Mouse (Mus musculus): ENCODE measurements around the gene Trim15. TPM values are rescaled to one million over a fixed set of nuclear protein-coding genes. Genes with fewer than 3 reads are reported as not detected.

Gene Trim15
- total RNA-seq, 1 experiment: not detected

DNA sequence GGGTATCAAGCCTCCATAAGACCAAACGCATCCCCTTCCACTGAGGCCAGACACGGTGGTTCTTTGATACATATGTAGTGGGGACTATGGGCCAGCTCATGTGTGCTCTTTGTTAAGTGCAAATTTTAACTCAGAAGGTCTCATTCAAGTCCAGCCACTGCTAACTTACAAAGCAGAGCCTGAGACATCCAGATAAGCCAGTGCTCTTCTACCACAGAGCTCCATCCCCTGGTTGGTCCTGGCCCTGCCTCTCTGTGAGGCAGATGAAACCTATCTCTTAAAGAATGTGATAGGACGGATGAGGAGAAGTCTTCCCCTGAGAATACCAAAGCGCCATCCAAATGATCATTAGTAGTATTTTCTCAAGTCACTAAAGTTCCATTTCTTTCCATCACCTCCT lies 32.4 kb upstream of the Trim15 start:
- in situ Hi-C loops (cut with MboI; ENCODE audit: low sequenced_read_pairs in 2 of 2, unreplicated experiment in 2 of 2): loop anchor here in 1 of 2 experiments (10.0 kb wide), 1 partner anchor 305 kb away; the partner anchor contains the start of gene Olfr94
- H3K4me3 ChIP-seq (ENCODE audit: insufficient read depth in 1 of 2, low read depth in 1 of 2, low read length in 2 of 2, poor library complexity in 1 of 2, severe bottlenecking in 1 of 2): no peak overlapping the region
- TF ChIP-seq MAFK (IDR thresholded peaks at IDR 0.05; ENCODE audit: insufficient read depth, low read depth, low read length) (no peak), CHD2 (IDR thresholded peaks at IDR 0.05; ENCODE audit: low read depth, low read length) (no peak), HCFC1 (IDR thresholded peaks at IDR 0.05; ENCODE audit: borderline replicate concordance, insufficient read depth, low read length) (no peak), ZC3H11A (IDR thresholded peaks at IDR 0.05; ENCODE audit: borderline replicate concordance, low read depth, low read length) (no peak)
- peaks cover 3 to 4% of the 10 kb centered on the region in 2 experiments; a peak in 2 of 4 replicates for H3K4me1 ChIP-seq (ENCODE audit: control insufficient read depth in 2 of 2, insufficient read depth in 2 of 2, low read length in 2 of 2, poor library complexity in 1 of 2)
- H3K36me3 ChIP-seq (ENCODE audit: control insufficient read depth, insufficient read depth, low read length, poor library complexity, severe bottlenecking): no peaks in the 10 kb centered on the region
- H3K9ac ChIP-seq (ENCODE audit: insufficient read depth, low read depth, low read length, poor library complexity, severe bottlenecking): no peak overlapping the region
- H3K9me3 ChIP-seq (ENCODE audit: control insufficient read depth, insufficient read depth, low read depth, low read length): no peaks in the 10 kb centered on the region
- H3K27ac ChIP-seq (ENCODE audit: insufficient read depth, low read depth, low read length, poor library complexity, severe bottlenecking): no peak overlapping the region
- DNase-seq (ENCODE audit: low read depth, low spot score): no peak

DNA sequence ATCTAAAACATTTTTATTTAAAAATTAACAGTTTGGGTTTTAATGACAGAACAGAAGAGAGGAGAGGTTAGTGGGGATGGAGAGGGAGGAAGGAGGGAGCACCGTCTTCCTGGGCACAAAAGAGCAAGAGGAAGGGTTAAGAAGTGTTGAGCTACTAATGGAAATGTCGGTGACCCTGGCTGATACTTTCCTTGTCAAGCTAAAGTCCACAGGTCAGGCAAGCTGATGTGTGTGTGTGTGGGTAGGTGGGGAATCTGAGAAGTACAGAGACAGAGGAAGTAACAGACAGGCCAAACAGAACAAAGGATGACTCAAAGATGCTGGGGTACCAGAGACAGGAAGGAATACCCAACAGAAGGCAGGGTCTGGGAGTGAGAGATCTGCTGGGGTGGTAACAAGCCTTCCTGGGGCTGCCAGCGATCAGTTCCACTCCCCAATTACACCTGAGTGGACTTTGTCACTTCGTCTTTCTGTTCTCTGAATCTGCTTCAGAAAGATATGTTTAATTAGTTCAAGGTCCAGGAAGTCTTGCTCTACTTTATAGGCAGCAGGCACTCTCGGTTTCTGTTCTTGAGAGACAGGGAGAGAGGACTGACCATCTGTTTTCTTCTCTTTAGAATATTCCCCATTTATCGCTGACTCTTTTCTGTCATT lies 30.7 kb upstream of the Trim15 start, which contains the start of gene Trim31:
Gene Trim31 (plus strand): TSS at position 567 of the 654 bp plus-strand sequence.
- Histone ChIP-seq H3K27ac (ENCODE audit: insufficient read depth, low read depth, low read length, poor library complexity, severe bottlenecking) (no peak within 1 kb of the TSS), H3K9me3 (ENCODE audit: control insufficient read depth, insufficient read depth, low read depth, low read length) (no peaks in the 10 kb centered on the region), H3K4me3 (ENCODE audit: insufficient read depth in 1 of 2, low read depth in 1 of 2, low read length in 2 of 2, poor library complexity in 1 of 2, severe bottlenecking in 1 of 2) (no peak within 1 kb of the TSS), H3K9ac (ENCODE audit: insufficient read depth, low read depth, low read length, poor library complexity, severe bottlenecking) (no peak within 1 kb of the TSS), H3K36me3 (ENCODE audit: control insufficient read depth, insufficient read depth, low read length, poor library complexity, severe bottlenecking) (no peaks in the 10 kb centered on the region), H3K4me1 (ENCODE audit: control insufficient read depth in 2 of 2, insufficient read depth in 2 of 2, low read length in 2 of 2, poor library complexity in 1 of 2) (no peaks in the 10 kb centered on the region)
- in situ Hi-C loops (cut with MboI; ENCODE audit: low sequenced_read_pairs in 2 of 2, unreplicated experiment in 2 of 2): loop anchor here in 1 of 2 experiments (10.0 kb wide), 1 partner anchor 307 kb away; the partner anchor contains the start of gene Olfr94
- no peak for TF ChIP-seq ZNF384 (IDR thresholded peaks at IDR 0.05; ENCODE audit: low read depth, low read length)
- no peak for TF ChIP-seq MAFK (IDR thresholded peaks at IDR 0.05; ENCODE audit: insufficient read depth, low read depth, low read length)
- TF ChIP-seq ZC3H11A (IDR thresholded peaks at IDR 0.05; ENCODE audit: borderline replicate concordance, low read depth, low read length): no peak
- no peak for TF ChIP-seq CHD2 (IDR thresholded peaks at IDR 0.05; ENCODE audit: low read depth, low read length)
- TF ChIP-seq HCFC1 (IDR thresholded peaks at IDR 0.05; ENCODE audit: borderline replicate concordance, insufficient read depth, low read length): no peak
- DNase-seq (ENCODE audit: low read depth, low spot score): no peak

DNA sequence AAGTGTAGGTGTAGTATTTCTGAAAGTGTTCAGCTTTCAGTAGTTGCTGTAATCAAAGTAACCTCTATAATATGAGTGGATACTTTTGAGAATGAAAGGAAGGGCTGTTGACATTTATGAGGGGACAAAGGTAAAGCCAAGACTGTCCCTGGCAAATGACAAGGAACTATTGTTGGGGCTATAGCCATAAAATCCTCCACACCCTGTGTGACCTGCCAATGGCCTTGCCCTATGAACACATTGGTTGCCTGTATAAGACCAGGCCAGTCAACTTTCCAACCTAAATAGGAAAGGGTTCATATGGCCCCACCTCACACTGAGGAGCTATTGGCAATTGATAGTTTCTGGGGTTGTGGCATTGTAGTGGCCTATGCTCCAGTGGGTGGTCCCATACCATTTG lies 30.1 kb upstream of the Trim15 start:
- no peak overlapping the region for H3K4me3 ChIP-seq (ENCODE audit: insufficient read depth in 1 of 2, low read depth in 1 of 2, low read length in 2 of 2, poor library complexity in 1 of 2, severe bottlenecking in 1 of 2)
- TF ChIP-seq MAFK (IDR thresholded peaks at IDR 0.05; ENCODE audit: insufficient read depth, low read depth, low read length) (no peak), ZC3H11A (IDR thresholded peaks at IDR 0.05; ENCODE audit: borderline replicate concordance, low read depth, low read length) (no peak)
- H3K36me3 ChIP-seq (ENCODE audit: control insufficient read depth, insufficient read depth, low read length, poor library complexity, severe bottlenecking): no peaks in the 10 kb centered on the region
- in situ Hi-C loops (cut with MboI; ENCODE audit: low sequenced_read_pairs in 2 of 2, unreplicated experiment in 2 of 2): loop anchor here in 1 of 2 experiments (10.0 kb wide), 1 partner anchor 308 kb away; the partner anchor contains the start of gene Olfr94
- H3K9ac ChIP-seq (ENCODE audit: insufficient read depth, low read depth, low read length, poor library complexity, severe bottlenecking): no peak overlapping the region
- H3K27ac ChIP-seq (ENCODE audit: insufficient read depth, low read depth, low read length, poor library complexity, severe bottlenecking): no peak overlapping the region
- no peaks in the 10 kb centered on the region for H3K4me1 ChIP-seq (ENCODE audit: control insufficient read depth in 2 of 2, insufficient read depth in 2 of 2, low read length in 2 of 2, poor library complexity in 1 of 2)
- H3K9me3 ChIP-seq (ENCODE audit: control insufficient read depth, insufficient read depth, low read depth, low read length): no peaks in the 10 kb centered on the region
- DNase-seq (ENCODE audit: low read depth, low spot score): no peak

DNA sequence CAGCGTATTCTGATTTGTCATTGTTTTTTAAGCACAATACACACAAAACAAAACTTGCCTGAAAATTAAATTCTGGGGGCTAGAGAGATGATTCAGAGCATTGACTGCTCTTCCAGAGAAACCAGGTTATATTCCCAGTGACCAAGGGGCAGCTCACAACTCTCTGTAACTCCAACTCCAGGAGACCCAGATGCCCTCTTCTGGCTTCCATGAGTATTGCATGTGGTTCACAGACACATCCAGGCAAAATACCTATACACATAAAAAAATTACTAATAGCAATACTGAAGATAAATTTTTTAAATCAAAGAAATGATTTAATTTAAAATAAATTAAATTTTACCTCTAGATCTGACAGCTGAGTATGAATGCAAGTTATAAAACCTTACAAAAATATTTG lies 29.6 kb upstream of the Trim15 start:
- DNase-seq (ENCODE audit: low read depth, low spot score): no peak
- no peak overlapping the region for H3K9ac ChIP-seq (ENCODE audit: insufficient read depth, low read depth, low read length, poor library complexity, severe bottlenecking)
- 0 out of 2 replicates have a peak, but pooled peaks have one; percentile 7 for TF ChIP-seq ZNF384 (IDR thresholded peaks at IDR 0.05; ENCODE audit: low read depth, low read length)
- TF ChIP-seq HCFC1 (IDR thresholded peaks at IDR 0.05; ENCODE audit: borderline replicate concordance, insufficient read depth, low read length): no peak
- 0 out of 2 replicates have a peak, but pooled peaks have one; percentile 7 for TF ChIP-seq ZC3H11A (IDR thresholded peaks at IDR 0.05; ENCODE audit: borderline replicate concordance, low read depth, low read length)

More for the DNA sequence above, 29.6 kb upstream of the Trim15 start:
- Histone ChIP-seq H3K27ac (ENCODE audit: insufficient read depth, low read depth, low read length, poor library complexity, severe bottlenecking) (no peak overlapping the region), H3K36me3 (ENCODE audit: control insufficient read depth, insufficient read depth, low read length, poor library complexity, severe bottlenecking) (no peaks in the 10 kb centered on the region), H3K4me3 (ENCODE audit: insufficient read depth in 1 of 2, low read depth in 1 of 2, low read length in 2 of 2, poor library complexity in 1 of 2, severe bottlenecking in 1 of 2) (no peak overlapping the region), H3K4me1 (ENCODE audit: control insufficient read depth in 2 of 2, insufficient read depth in 2 of 2, low read length in 2 of 2, poor library complexity in 1 of 2) (no peaks in the 10 kb centered on the region), H3K9me3 (ENCODE audit: control insufficient read depth, insufficient read depth, low read depth, low read length) (no peaks in the 10 kb centered on the region)
- in situ Hi-C loops (cut with MboI; ENCODE audit: low sequenced_read_pairs in 2 of 2, unreplicated experiment in 2 of 2): loop anchor here in 1 of 2 experiments (10.0 kb wide), 1 partner anchor 308 kb away; the partner anchor contains the start of gene Olfr94
